Mouse (Mus musculus) heart, embryonic 10.5 days (tissue): Measurements from ENCODE around the gene Dnajb13. TPM values are rescaled to one million over a fixed set of nuclear protein-coding genes. Genes with fewer than 3 reads are reported as not detected.

Experiments
- DNase-seq: peaks from one replicate; pipeline ENCODE4 v3.0.0-alpha.2; 2017; ENCODE audit warnings: low spot score
- H3K27ac ChIP-seq: fragments of 300-500 bp; sonication (generic); 2 replicates; pipeline ENCODE4 v1.5.1; 2016; ENCODE audit warnings: mild to moderate bottlenecking
- H3K27me3 ChIP-seq: fragments of 300-500 bp; sonication (generic); 2 replicates; pipeline ENCODE4 v1.6.1; 2016; ENCODE audit warnings: mild to moderate bottlenecking; ENCODE audit not compliant: poor library complexity, insufficient read depth, severe bottlenecking
- H3K36me3 ChIP-seq: fragments of 300-500 bp; sonication (generic); 2 replicates; pipeline ENCODE4 v1.6.1; 2016; ENCODE audit warnings: mild to moderate bottlenecking, moderate library complexity
- H3K4me1 ChIP-seq: fragments of 300-500 bp; sonication (generic); 2 replicates; pipeline ENCODE4 v1.6.1; 2016; ENCODE audit warnings: mild to moderate bottlenecking
- H3K4me3 ChIP-seq: fragments of 300-500 bp; sonication (generic); 2 replicates; pipeline ENCODE4 v1.5.1; 2016; ENCODE audit warnings: mild to moderate bottlenecking, moderate library complexity
- H3K9me3 ChIP-seq: fragments of 300-500 bp; sonication (generic); 2 replicates; pipeline ENCODE4 v1.6.1; 2016; ENCODE audit warnings: mild to moderate bottlenecking, moderate library complexity
- WGBS: fragments of 180-500 bp; shearing (Covaris S2); methylation state at CpG from one replicate; pipeline ENCODE4 v1.1.7; 2016; 5-methylcytosine and 5-hydroxymethylcytosine counted together
- polyA plus RNA-seq: library from polyadenylated mRNA; unstranded; fragments of >200 nt; fragmentation: Nextera tagmentation; extraction: Ambion mirVana; gene quantifications from 2 replicates; pipeline ENCODE4 v1.2.1, GENCODE M21; 2016

The Dnajb13 gene
- polyA plus RNA-seq, 1 experiment from 2014 or later = 0.35 TPM

DNA sequence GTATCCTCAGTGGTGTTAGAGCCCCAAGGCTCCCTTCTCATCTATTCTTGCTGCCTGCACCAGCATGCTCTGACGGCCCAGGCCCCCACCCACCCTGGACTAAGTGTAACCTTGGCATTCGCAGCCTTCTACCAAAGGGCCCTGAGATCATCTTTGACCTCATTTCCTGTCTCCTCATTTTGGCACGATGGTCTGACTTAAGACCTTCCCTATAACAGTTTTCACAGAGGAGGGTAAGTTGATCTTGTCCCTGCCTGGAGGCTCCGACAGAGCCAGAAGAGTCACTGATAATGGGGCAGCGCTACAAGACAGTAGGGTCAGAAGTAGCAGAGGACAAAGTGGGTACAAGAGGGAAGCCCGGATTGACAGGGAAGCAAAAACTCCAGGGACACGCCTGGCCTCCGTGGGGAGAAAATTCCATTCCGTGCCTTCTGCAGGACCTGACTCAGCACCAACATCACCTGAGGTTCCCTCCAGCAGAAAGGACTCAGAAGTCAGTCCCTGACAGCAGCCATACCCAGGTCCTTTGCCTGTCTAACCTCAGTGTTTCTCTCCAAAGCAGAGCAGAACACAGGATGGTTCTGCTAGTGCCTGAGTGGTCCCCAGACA is 40.8 kb downstream of the Dnajb13 start:
- H3K27ac ChIP-seq = no peak overlapping the region
- H3K4me3 ChIP-seq = no peak overlapping the region
- H3K27me3 ChIP-seq = no peaks in the 10 kb centered on the region
- H3K36me3 ChIP-seq = peaks cover 6% of the 10 kb centered on the region; the same call in 1 of the 2 replicates
- WGBS = 63% methylated on average over 9 of the region's 9 CpGs
- H3K9me3 ChIP-seq = no peaks in the 10 kb centered on the region
- no peak for DNase-seq
- peaks cover 41% of the 10 kb centered on the region for H3K4me1 ChIP-seq

DNA sequence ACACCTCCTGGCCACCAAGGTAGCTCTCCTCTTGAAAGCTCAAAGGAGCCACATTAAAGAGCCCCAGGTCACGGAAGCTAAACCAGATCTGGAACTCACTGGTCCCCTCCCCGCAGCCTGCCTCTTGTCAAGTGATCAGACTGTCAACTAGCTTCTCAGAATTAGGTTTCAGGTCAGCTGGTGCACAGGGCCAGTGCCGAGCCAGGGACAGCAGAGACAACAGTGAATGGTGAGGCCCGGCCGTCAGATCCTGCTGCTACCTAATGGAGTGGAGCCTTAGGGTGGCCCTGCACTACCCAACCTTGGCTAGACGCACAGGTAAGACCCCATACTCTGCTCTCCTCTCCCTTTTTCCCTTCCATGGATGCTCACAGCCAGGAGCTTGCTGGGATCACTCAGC is 42.0 kb downstream of the Dnajb13 start, which contains the start of gene Ucp3:
Gene Ucp3 (plus strand): TSS at position 214 of the 400 bp plus-strand sequence.
- peak within 1 kb of the TSS; percentile 32 for H3K27ac ChIP-seq
- peaks cover 43% of the 10 kb centered on the region for H3K4me1 ChIP-seq
- H3K9me3 ChIP-seq = no peaks in the 10 kb centered on the region
- no peaks in the 10 kb centered on the region for H3K27me3 ChIP-seq
- 59% methylated on average over 6 of the region's 6 CpGs for WGBS
- peaks cover 6% of the 10 kb centered on the region; the same call in 1 of the 2 replicates for H3K36me3 ChIP-seq
- H3K4me3 ChIP-seq = no peak within 1 kb of the TSS
- DNase-seq = no peak

DNA sequence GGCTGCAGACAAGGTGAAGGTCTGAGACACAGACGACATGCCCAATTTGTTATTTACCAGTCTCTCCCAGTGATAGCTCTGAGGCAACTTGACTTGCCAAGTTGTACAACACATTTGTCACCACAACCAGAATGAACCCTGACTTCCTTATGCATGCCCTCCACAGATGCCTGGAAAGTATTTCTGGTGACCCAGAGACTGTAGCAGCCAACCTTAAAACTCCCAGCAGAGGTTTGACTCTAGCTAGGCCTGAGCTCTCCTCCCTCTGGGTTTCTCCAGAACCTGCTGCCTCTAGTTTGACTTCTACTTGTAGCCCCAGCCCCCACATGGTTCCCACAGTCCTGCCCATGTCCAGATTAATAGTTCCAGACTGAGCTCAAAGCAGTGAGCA is 43.4 kb downstream of the Dnajb13 start:
- 97% methylated on average over 1 of the region's 1 CpGs for WGBS

DNA sequence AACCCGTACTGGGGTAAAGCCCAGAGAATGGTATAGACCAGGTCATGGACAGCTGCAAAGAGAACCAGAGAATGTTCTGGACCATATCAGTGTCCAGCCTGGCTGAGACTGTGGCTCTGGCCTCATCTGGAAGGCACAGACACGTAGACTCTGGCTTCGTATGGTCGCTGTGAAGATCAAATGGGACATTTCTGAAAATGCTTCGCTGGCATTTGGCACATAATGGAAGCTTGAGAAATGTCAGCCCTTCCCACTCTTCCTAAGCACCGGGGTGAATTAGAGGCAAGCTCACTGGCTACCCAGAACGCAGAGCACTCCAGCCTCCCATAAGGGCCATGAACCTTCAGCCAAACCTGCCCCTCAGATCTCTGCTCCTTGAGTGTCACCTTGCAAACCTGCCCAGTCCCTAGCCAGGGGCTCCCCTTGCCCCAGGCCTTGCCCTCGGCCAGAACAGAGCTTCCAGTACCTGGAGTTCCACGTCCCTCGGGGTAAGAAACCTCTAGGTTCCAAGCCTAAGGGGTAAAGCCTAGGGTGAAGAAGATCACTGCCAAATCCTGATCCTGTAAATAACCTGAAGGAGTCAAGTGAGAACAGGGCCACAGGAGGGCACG is 43.9 kb downstream of the Dnajb13 start:
- 91% methylated on average over 11 of the region's 11 CpGs for WGBS

More for the DNA sequence above, 43.4 kb downstream of the Dnajb13 start:
- no peaks in the 10 kb centered on the region for H3K27me3 ChIP-seq
- H3K36me3 ChIP-seq = peaks cover 16% of the 10 kb centered on the region; the same call in 1 of the 2 replicates
- no peaks in the 10 kb centered on the region for H3K9me3 ChIP-seq
- 0 out of 2 replicates have a peak overlapping the region, but pooled peaks have one; percentile 3 for H3K27ac ChIP-seq
- no peak overlapping the region for H3K4me3 ChIP-seq
- no peak for DNase-seq
- H3K4me1 ChIP-seq = peaks cover 51% of the 10 kb centered on the region

DNA sequence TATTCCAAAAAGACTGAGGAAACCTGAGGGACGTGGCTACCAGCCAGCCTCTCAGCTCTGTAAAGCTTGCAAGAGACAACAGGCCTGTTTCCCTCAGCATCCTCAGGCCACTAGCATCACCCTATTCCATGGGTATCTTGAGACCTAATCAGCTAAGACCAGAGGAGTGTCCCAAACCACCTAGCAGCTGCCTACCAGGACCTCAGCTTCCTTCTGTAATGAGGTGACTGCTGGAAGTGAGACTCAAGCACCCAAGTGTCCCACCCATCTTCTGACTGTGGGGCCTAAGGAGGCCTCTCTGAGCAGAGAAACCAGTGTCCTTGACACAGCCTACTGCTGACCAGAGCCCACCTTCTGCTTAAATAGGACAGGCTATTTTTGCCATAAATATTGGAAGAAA is 45.3 kb downstream of the Dnajb13 start:
- Histone ChIP-seq H3K4me3 (no peak overlapping the region), H3K27ac (no peak overlapping the region; the same call in 1 of the 2 replicates), H3K36me3 (peaks cover 16% of the 10 kb centered on the region; the same call in 1 of the 2 replicates), H3K4me1 (peaks cover 62% of the 10 kb centered on the region), H3K9me3 (no peaks in the 10 kb centered on the region), H3K27me3 (no peaks in the 10 kb centered on the region)
- no peak for DNase-seq
- WGBS = 92% methylated on average over 1 of the region's 1 CpGs

More for the DNA sequence above, 43.9 kb downstream of the Dnajb13 start:
- no peaks in the 10 kb centered on the region for H3K9me3 ChIP-seq
- no peaks in the 10 kb centered on the region for H3K27me3 ChIP-seq
- no peak for DNase-seq
- H3K36me3 ChIP-seq = peaks cover 16% of the 10 kb centered on the region; the same call in 1 of the 2 replicates
- H3K4me3 ChIP-seq = no peak overlapping the region
- H3K4me1 ChIP-seq = peaks cover 56% of the 10 kb centered on the region
- no peak overlapping the region for H3K27ac ChIP-seq

DNA sequence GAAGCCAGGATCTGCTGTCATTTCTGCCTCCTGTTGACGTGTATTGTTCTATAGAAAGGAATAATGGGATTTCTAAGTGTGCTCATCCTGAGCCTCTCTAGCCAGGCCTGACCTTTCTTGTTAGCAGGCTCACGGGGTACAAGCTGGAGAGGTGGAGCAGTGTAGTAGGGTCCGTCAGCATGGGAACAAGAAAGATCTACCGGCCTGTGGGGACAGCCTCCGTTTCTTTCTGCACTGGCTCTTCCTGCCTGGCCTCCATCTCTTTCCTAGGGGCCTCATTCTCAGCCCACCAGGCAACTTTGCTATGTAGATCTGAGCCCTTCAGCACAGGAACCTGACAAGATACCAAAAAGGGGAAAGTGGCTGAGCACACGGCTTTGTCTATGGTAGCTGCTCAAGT is 46.0 kb downstream of the Dnajb13 start:
- peaks cover 20% of the 10 kb centered on the region; the same call in 1 of the 2 replicates for H3K36me3 ChIP-seq
- DNase-seq = no peak
- peak overlapping the region; percentile 79; the same call in 1 of the 2 replicates for H3K27ac ChIP-seq
- H3K9me3 ChIP-seq = no peaks in the 10 kb centered on the region
- peaks cover 61% of the 10 kb centered on the region for H3K4me1 ChIP-seq
- 83% methylated on average over 6 of the region's 6 CpGs for WGBS
- H3K27me3 ChIP-seq = no peaks in the 10 kb centered on the region
- no peak overlapping the region for H3K4me3 ChIP-seq

DNA sequence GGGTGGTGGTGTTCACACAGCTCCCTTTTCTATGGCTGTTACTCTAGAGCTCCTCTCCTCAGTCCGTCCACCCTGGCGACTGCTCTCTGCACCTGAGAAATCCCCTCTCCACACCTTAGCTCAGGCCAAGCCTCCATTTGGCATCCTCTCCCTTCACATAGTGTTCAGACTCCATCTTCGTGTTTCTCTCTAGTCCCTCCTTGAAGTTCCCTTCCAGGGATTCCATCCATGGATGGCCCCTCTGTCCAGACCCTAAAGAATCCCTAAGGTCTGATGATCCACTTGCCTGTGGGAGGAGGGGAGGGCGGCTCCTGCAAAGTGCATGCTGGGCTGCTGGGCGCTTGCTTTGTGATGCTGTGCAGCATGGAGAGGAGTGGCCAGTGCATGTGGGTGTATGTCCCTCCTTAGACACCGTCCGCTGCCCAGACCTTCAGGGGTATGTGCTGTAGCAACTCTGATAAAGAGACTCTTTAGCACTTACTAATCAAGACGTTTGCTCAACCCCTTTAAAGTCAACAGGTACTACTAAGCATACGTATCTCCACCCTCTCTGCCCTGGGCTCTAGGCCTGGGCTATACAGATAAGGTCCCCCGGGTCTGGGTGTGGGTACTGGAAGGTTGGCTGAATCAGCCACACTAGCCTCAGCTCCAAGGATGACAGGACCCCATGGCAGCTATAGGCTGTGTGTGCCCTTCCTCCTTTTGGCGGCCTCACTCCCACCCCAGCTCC is 47.8 kb downstream of the Dnajb13 start:
- Histone ChIP-seq H3K27me3 (no peaks in the 10 kb centered on the region), H3K9me3 (no peaks in the 10 kb centered on the region), H3K36me3 (peaks cover 26% of the 10 kb centered on the region; the same call in 1 of the 2 replicates), H3K4me1 (peaks cover 44% of the 10 kb centered on the region), H3K27ac (peak overlapping the region; percentile 79), H3K4me3 (peak overlapping the region; percentile 36; the same call in 1 of the 2 replicates)
- WGBS = 69% methylated on average over 11 of the region's 11 CpGs
- peak; percentile 95 for DNase-seq

DNA sequence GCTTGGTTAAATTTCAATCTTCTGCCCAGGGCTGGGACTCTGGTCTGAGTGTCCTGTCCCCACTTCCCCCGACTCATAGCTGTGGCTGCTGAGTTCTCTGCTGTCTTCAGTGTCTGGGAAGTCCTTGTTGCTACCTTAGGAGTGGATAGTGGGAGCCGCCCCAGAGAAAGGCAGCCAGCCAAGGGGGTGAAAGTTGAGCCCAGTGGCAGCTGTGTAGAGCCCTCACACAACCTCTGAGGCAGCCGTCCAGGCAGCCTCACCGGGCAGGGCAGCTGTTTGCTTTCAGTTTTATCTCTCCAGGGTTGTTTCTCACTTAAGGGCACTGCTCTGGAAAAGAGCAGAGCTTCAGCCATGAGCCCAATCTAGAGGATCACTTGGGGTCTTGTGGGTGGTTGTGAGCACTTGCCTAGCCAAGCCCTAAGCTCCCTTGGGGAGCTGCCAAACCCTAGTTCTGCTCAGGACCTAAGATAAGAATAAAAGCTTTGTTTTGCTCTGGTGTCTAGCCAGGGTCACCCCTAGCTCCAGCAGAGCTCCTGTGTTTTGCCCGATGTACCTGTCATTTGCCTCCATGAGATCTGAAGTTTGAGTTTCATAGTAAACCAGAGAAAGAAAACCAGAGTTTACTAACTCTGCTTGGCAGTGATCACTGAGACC is 49.0 kb downstream of the Dnajb13 start:
- H3K27me3 ChIP-seq = no peaks in the 10 kb centered on the region
- H3K36me3 ChIP-seq = peaks cover 37% of the 10 kb centered on the region; the same call in 1 of the 2 replicates
- DNase-seq = peak; percentile 85
- peak overlapping the region; percentile 79 for H3K27ac ChIP-seq
- WGBS = 20% methylated on average over 5 of the region's 5 CpGs
- H3K9me3 ChIP-seq = no peaks in the 10 kb centered on the region
- H3K4me1 ChIP-seq = peaks cover 39% of the 10 kb centered on the region
- peak overlapping the region; percentile 36 for H3K4me3 ChIP-seq

DNA sequence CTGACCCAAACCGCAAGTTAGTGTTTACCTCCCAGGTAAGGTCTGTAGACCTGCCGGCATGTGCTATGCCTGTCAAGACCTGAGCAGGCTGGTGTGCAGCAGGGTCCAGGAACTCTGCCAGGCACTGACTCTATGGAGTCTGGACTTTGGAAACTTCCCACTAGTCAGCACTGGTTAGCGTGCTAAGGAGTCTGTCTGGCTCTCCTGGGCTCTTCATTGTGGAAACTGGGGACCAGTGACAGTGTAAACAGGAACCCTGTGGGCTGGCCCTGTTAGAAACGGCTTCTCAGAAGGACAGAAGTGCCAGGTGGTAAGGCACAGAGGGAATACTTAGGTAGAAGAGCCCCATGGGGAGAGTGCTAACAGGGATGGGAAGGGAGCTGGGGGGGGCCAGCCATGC is 49.5 kb downstream of the Dnajb13 start:
- Histone ChIP-seq H3K9me3 (no peaks in the 10 kb centered on the region), H3K4me3 (peak overlapping the region; percentile 36), H3K4me1 (peaks cover 39% of the 10 kb centered on the region), H3K27ac (peak overlapping the region; percentile 79), H3K27me3 (no peaks in the 10 kb centered on the region), H3K36me3 (peaks cover 41% of the 10 kb centered on the region; the same call in 1 of the 2 replicates)
- DNase-seq = no peak
- 57% methylated on average over 4 of the region's 4 CpGs for WGBS

DNA sequence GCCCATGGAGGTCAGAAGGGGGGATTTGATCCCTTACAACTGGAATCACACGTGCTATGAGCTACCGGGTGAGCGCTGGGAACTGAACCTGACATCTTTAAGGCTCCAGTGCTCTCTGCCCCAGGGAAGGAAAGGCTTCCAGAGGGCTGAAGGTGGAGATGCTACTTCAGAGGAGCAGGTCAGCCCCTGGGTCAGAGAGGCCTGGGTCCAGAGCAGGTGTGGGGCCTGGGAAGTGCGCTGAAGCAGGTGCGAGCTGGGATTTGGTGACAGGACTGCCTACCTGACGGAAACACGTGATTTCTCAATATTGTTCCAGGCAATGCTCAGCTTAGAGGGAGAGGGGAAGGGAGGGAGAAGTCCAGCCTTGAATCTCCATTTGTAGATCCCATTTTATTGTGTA is 50.5 kb downstream of the Dnajb13 start:
- DNase-seq = no peak
- Histone ChIP-seq H3K9me3 (no peaks in the 10 kb centered on the region), H3K27me3 (no peaks in the 10 kb centered on the region), H3K4me1 (peaks cover 39% of the 10 kb centered on the region), H3K27ac (peak overlapping the region; percentile 79; the same call in 1 of the 2 replicates), H3K36me3 (peaks cover 46% of the 10 kb centered on the region), H3K4me3 (no peak overlapping the region)
- WGBS = 89% methylated on average over 7 of the region's 7 CpGs

DNA sequence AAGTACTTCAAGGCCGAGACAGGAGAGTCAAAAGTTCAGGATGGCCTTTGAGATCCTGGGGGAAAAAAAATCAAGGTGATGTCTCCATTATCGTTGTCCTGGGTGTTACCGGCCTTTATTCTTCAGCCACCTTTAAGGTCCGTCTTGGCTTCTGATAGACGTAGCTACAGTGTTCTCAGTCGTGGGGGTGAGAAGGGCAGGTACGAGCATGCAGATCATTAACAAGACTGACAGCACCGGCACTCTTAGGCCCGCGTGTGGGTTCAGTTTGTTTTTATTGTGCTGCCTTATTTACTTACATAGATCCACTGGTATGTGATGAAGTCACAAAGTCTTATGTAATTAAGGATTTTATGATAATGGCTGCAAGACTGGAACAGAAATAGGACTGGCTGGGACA is 51.0 kb downstream of the Dnajb13 start:
- Histone ChIP-seq H3K27me3 (no peaks in the 10 kb centered on the region), H3K4me1 (peaks cover 35% of the 10 kb centered on the region), H3K4me3 (no peak overlapping the region), H3K27ac (peak overlapping the region; percentile 79; the same call in 1 of the 2 replicates), H3K9me3 (no peaks in the 10 kb centered on the region), H3K36me3 (peaks cover 48% of the 10 kb centered on the region)
- WGBS = 79% methylated on average over 10 of the region's 10 CpGs
- no peak for DNase-seq

DNA sequence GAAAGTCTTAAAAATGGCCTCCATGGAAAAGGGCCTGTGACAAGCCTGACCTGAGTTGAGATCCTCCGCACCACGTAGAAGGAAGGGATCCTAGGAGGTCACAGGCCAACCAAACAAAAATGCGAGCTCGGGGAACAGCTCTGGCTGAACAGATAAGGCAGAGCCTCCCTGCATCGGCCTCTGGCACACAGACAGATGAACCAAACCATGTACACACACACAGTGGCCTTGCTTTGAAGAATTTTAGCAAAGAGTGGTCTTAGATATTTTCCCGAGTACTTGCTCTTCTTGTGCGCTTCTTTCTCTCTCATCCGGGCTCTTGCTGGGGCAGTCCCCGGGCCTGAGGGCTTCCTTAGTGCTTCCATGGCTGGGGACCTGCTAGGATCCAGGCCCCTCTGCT is 51.6 kb downstream of the Dnajb13 start:
- H3K4me3 ChIP-seq = no peak overlapping the region
- peak; percentile 92 for DNase-seq
- whole genome bisulfite sequencing = 50% methylated on average over 9 of the region's 9 CpGs
- peaks cover 37% of the 10 kb centered on the region for H3K4me1 ChIP-seq
- peak overlapping the region; percentile 79; the same call in 1 of the 2 replicates for H3K27ac ChIP-seq
- H3K27me3 ChIP-seq = no peaks in the 10 kb centered on the region
- peaks cover 48% of the 10 kb centered on the region for H3K36me3 ChIP-seq
- no peaks in the 10 kb centered on the region for H3K9me3 ChIP-seq
